Mouse (Mus musculus): Measurements from ENCODE around the gene Kank2. TPM values are rescaled to one million over a fixed set of nuclear protein-coding genes. Genes with fewer than 3 reads are reported as not detected.

Gene Kank2
- polyA plus RNA-seq, 1 experiment from 2014 or later: 10.3 TPM

DNA sequence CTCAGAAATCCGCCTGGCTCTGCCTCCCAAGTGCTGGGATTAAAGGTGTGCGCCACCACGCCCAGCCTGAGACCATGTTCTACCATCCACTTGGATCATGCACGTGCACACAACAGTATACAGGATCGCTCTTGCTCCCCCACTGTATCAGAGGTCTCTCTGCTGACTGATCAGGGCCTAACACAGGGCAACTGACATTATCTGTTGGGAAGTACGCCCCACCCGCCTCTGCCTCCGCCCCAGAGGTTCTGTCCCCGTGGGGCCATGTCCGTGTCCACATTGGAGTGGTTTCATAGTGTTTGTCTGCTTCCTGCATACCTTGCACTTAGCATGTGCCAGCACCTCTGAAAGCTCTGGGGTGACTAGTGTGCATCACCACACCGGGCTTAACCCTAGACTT lies 57.0 kb downstream of the Kank2 start:
- DNase-seq (ENCODE audit: low spot score) (no peak), ATAC-seq (replicated peaks; ENCODE audit: low FRiP score, low read depth) (no peak)
- Histone ChIP-seq H3K4me3 (replicated peaks; ENCODE audit: low read depth, low read length) (no peak overlapping the region), H3K9me3 (replicated peaks; ENCODE audit: low read length) (no peaks in the 10 kb centered on the region), H3K4me1 (replicated peaks; ENCODE audit: insufficient read depth, low read length) (no peaks in the 10 kb centered on the region), H3K27ac (no peak overlapping the region), H3K27me3 (ENCODE audit: insufficient read depth, low read length) (no peaks in the 10 kb centered on the region), H3K36me3 (ENCODE audit: insufficient read depth, low read length) (peaks cover 79% of the 10 kb centered on the region), H3K9ac (ENCODE audit: low read depth, low read length) (no peak overlapping the region), H3K4me2 (ENCODE audit: low read length) (no peak overlapping the region)
- 96% methylated on average over 11 of the region's 11 CpGs for WGBS
- TF ChIP-seq CTCF (IDR thresholded peaks at IDR 0.05; ENCODE audit: low read depth): no peak

DNA sequence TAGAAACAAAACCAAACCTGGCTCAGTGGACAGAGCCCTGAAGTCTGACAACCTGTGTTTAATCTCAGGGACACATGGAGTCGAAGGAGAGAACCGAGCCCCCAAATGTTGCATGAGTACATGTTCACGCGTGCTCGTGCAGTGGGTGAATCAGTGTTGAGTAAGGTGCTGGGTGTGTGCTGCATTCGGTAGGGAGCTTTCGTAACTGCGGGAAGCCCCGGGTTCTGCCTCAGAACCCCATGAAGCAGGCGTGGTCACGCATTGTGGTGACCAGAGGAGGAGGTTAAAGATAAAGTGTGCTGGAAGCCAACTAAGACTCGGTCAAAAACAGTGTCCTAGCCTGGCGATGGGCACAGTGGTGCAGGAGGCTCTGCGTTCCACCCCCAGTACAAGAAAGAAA lies 58.1 kb downstream of the Kank2 start:
- no peak overlapping the region for H3K9ac ChIP-seq (ENCODE audit: low read depth, low read length)
- H3K27ac ChIP-seq: no peak overlapping the region
- H3K4me3 ChIP-seq (replicated peaks; ENCODE audit: low read depth, low read length): no peak overlapping the region
- H3K36me3 ChIP-seq (ENCODE audit: insufficient read depth, low read length): peaks cover 74% of the 10 kb centered on the region
- DNase-seq (ENCODE audit: low spot score) (no peak), ATAC-seq (replicated peaks; ENCODE audit: low FRiP score, low read depth) (no peak)
- no peaks in the 10 kb centered on the region for H3K4me1 ChIP-seq (replicated peaks; ENCODE audit: insufficient read depth, low read length)
- TF ChIP-seq CTCF (IDR thresholded peaks at IDR 0.05; ENCODE audit: low read depth): no peak
- H3K27me3 ChIP-seq (ENCODE audit: insufficient read depth, low read length): no peaks in the 10 kb centered on the region
- no peaks in the 10 kb centered on the region for H3K9me3 ChIP-seq (replicated peaks; ENCODE audit: low read length)
- 93% methylated on average over 14 of the region's 14 CpGs for WGBS
- H3K4me2 ChIP-seq (ENCODE audit: low read length): no peak overlapping the region

DNA sequence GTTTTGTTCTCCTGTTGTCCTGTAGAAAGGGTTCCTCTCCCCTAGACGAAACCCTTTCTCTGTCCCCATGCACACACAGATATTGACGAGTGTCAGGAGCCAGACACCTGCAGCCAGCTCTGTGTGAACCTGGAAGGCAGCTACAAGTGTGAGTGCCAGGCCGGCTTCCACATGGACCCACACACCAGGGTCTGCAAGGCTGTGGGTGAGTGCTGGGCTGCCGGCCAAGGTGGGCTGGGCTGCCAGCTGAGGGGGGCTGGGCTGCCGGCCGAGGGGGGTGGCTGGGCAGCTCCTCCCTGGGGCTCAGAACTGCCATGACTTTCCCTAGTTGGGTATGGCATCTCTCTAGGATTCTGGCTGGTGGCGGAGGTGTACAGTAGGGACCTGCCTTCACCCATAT lies 59.8 kb downstream of the Kank2 start:
- WGBS: 90% methylated on average over 7 of the region's 7 CpGs

DNA sequence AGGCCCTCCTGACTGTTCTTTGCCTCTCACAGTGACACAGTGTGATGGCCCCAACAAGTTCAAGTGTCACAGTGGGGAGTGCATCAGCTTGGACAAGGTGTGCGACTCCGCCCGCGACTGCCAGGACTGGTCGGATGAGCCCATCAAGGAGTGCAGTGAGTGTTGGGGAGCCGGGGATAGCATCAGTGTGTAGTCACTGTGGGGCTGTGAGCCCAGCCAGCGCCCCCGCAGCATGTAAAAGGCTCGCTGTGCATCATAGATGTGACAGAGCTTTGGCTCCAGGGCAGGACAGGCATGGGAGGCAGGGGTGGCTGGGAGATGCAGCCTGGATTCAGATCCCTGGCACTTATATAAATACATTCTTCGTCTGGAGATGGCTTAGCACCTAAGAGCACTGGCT lies 61.4 kb downstream of the Kank2 start:
- Histone ChIP-seq H3K27me3 (ENCODE audit: insufficient read depth, low read length) (no peaks in the 10 kb centered on the region), H3K9ac (ENCODE audit: low read depth, low read length) (no peak overlapping the region), H3K4me1 (replicated peaks; ENCODE audit: insufficient read depth, low read length) (no peaks in the 10 kb centered on the region), H3K27ac (no peak overlapping the region), H3K36me3 (ENCODE audit: insufficient read depth, low read length) (peaks cover 77% of the 10 kb centered on the region), H3K4me2 (ENCODE audit: low read length) (no peak overlapping the region), H3K9me3 (replicated peaks; ENCODE audit: low read length) (no peaks in the 10 kb centered on the region), H3K4me3 (replicated peaks; ENCODE audit: low read depth, low read length) (no peak overlapping the region)
- TF ChIP-seq CTCF (IDR thresholded peaks at IDR 0.05; ENCODE audit: low read depth): no peak
- ATAC-seq (replicated peaks; ENCODE audit: low FRiP score, low read depth) (0 out of 2 replicates have a peak, but pooled peaks have one; percentile 9), DNase-seq (ENCODE audit: low spot score) (no peak)
- WGBS: 92% methylated on average over 10 of the region's 10 CpGs

More for the DNA sequence above, 59.8 kb downstream of the Kank2 start:
- Histone ChIP-seq H3K27me3 (ENCODE audit: insufficient read depth, low read length) (no peaks in the 10 kb centered on the region), H3K4me3 (replicated peaks; ENCODE audit: low read depth, low read length) (no peak overlapping the region), H3K4me1 (replicated peaks; ENCODE audit: insufficient read depth, low read length) (no peaks in the 10 kb centered on the region), H3K9me3 (replicated peaks; ENCODE audit: low read length) (no peaks in the 10 kb centered on the region), H3K4me2 (ENCODE audit: low read length) (no peak overlapping the region), H3K36me3 (ENCODE audit: insufficient read depth, low read length) (peaks cover 73% of the 10 kb centered on the region), H3K27ac (no peak overlapping the region), H3K9ac (ENCODE audit: low read depth, low read length) (no peak overlapping the region)
- no peak for TF ChIP-seq CTCF (IDR thresholded peaks at IDR 0.05; ENCODE audit: low read depth)
- ATAC-seq (replicated peaks; ENCODE audit: low FRiP score, low read depth): no peak
- no peak for DNase-seq (ENCODE audit: low spot score)

DNA sequence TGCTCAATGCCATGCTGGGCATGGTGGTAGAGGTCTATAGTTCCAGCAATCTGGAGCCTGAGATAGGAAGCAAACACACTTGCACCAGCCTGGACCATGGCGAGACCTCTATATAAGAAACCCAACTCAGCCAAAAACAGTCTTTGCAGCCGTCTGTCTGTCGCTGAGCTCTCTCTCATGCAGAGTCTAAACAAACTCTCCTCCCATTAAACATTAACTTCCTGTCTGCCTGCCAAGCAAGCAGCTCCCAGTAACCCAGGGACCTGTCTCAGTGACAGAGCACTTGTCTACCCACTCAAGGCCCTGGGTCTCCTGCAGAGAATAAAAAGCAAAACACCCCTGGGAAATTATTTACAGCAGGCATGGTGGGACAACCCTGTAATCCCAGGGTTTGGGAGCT lies 62.0 kb downstream of the Kank2 start:
- Histone ChIP-seq H3K4me2 (ENCODE audit: low read length) (no peak overlapping the region), H3K9ac (ENCODE audit: low read depth, low read length) (no peak overlapping the region), H3K27me3 (ENCODE audit: insufficient read depth, low read length) (no peaks in the 10 kb centered on the region), H3K4me3 (replicated peaks; ENCODE audit: low read depth, low read length) (no peak overlapping the region), H3K36me3 (ENCODE audit: insufficient read depth, low read length) (peaks cover 72% of the 10 kb centered on the region), H3K4me1 (replicated peaks; ENCODE audit: insufficient read depth, low read length) (no peaks in the 10 kb centered on the region), H3K27ac (no peak overlapping the region), H3K9me3 (replicated peaks; ENCODE audit: low read length) (no peaks in the 10 kb centered on the region)
- no peak for TF ChIP-seq CTCF (IDR thresholded peaks at IDR 0.05; ENCODE audit: low read depth)
- DNase-seq (ENCODE audit: low spot score) (no peak), ATAC-seq (replicated peaks; ENCODE audit: low FRiP score, low read depth) (peak; percentile 38; the same call in 1 of the 2 replicates)
- 45% methylated on average over 3 of the region's 3 CpGs for WGBS

DNA sequence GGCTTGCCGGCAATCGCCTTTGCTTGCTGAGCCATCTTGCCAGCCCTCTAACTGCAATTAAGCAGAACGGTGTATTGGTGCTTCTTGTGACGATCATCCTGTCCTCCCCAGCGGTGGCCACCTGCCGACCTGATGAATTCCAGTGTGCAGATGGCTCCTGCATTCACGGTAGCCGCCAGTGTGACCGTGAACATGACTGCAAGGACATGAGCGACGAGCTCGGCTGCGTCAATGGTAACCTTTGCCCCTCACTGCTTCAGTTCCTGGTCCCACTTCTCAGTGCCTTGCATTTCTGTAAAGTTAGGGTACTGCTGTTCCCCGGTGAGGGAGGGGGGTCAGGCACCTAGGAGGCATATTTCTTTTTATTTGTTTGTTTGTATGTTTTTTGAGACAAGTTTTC lies 63.4 kb downstream of the Kank2 start:
- no peaks in the 10 kb centered on the region for H3K27me3 ChIP-seq (ENCODE audit: insufficient read depth, low read length)
- ATAC-seq (replicated peaks; ENCODE audit: low FRiP score, low read depth) (no peak), DNase-seq (ENCODE audit: low spot score) (no peak)
- H3K9ac ChIP-seq (ENCODE audit: low read depth, low read length): no peak overlapping the region
- no peaks in the 10 kb centered on the region for H3K4me1 ChIP-seq (replicated peaks; ENCODE audit: insufficient read depth, low read length)
- no peak overlapping the region for H3K4me2 ChIP-seq (ENCODE audit: low read length)
- no peak overlapping the region for H3K27ac ChIP-seq
- no peak overlapping the region for H3K4me3 ChIP-seq (replicated peaks; ENCODE audit: low read depth, low read length)
- no peaks in the 10 kb centered on the region for H3K9me3 ChIP-seq (replicated peaks; ENCODE audit: low read length)
- 85% methylated on average over 14 of the region's 14 CpGs for WGBS
- TF ChIP-seq CTCF (IDR thresholded peaks at IDR 0.05; ENCODE audit: low read depth): no peak
- H3K36me3 ChIP-seq (ENCODE audit: insufficient read depth, low read length): peaks cover 64% of the 10 kb centered on the region

DNA sequence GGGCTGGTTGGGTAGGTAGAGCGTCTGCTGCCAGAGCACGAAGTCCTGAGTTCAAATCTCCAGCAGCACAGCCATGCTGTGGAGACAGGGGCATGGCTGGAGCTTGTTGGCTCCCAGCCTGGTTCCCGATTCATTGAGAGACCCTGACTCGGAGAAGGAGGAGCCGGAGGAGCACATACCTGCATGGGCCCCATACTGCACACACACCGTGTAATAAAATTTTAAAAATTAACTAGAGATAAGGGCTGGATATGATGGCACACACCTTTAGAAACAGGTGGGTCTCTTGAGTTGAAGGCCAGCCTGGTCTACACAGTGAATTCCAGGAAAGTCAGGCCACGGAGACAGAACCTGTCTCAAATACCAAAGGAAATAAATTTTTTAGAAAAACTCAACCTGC lies 64.6 kb downstream of the Kank2 start:
- H3K27ac ChIP-seq: no peak overlapping the region
- DNase-seq (ENCODE audit: low spot score): no peak
- H3K27me3 ChIP-seq (ENCODE audit: insufficient read depth, low read length): no peaks in the 10 kb centered on the region
- H3K4me2 ChIP-seq (ENCODE audit: low read length): no peak overlapping the region
- no peak overlapping the region for H3K9ac ChIP-seq (ENCODE audit: low read depth, low read length)
- H3K4me3 ChIP-seq (replicated peaks; ENCODE audit: low read depth, low read length): no peak overlapping the region
- H3K9me3 ChIP-seq (replicated peaks; ENCODE audit: low read length): no peaks in the 10 kb centered on the region
- TF ChIP-seq CTCF (IDR thresholded peaks at IDR 0.05; ENCODE audit: low read depth): no peak
- H3K36me3 ChIP-seq (ENCODE audit: insufficient read depth, low read length): peaks cover 53% of the 10 kb centered on the region
- ATAC-seq (replicated peaks; ENCODE audit: low FRiP score, low read depth): no peak
- H3K4me1 ChIP-seq (replicated peaks; ENCODE audit: insufficient read depth, low read length): 0 out of 2 replicates have a peak, but pooled peaks cover 3% of the 10 kb centered on the region
- WGBS: 95% methylated on average over 7 of the region's 7 CpGs

Data from kidney, postnatal 0 days (tissue).